Mouse (Mus musculus): ENCODE measurements around the gene Haus5. TPM values are rescaled to one million over a fixed set of nuclear protein-coding genes. Genes with fewer than 3 reads are reported as not detected.

Haus5 gene
- polyA plus RNA-seq, 1 experiment from 2014 or later = 10.8 TPM

DNA sequence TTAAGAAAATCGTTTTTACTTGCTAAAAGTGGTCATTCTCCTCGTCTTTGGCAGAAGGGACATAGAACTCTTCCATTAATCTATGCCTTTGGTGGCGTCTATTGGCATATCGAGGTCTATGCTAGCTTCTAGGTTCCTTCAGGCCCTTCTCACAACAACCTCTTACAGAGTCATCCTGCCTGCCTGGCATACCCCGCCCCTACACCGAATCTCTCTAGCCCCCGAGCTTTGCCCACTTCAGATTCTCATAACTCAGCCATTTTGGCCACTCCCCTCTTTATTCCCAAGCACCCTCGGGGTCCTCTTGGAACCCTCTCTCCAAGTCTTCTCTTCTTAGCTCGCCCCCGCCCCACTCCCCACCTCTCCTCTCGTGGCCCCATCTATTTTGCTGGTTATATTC lies 527 bp upstream of the Haus5 start:
- Histone ChIP-seq H3K27me3 (ENCODE audit: control insufficient read depth, insufficient read depth, low read length) (no peaks in the 10 kb centered on the region), H3K9ac (ENCODE audit: low read length) (peak overlapping the region; percentile 73), H3K4me1 (replicated peaks; ENCODE audit: control insufficient read depth, insufficient read depth) (peaks cover 3% of the 10 kb centered on the region; the same call in 1 of the 2 replicates), H3K27ac (replicated peaks) (no peak overlapping the region), H3K36me3 (ENCODE audit: control insufficient read depth, insufficient read depth, low read length) (no peaks in the 10 kb centered on the region), H3K4me2 (replicated peaks; ENCODE audit: low read depth) (peak overlapping the region; percentile 84), H3K4me3 (ENCODE audit: low read depth, low read length) (peak overlapping the region; percentile 59), H3K9me3 (ENCODE audit: control insufficient read depth, low read length) (no peaks in the 10 kb centered on the region)
- WGBS = 2% methylated on average over 11 of the region's 11 CpGs
- DNase-seq (ENCODE audit: low spot score) = no peak
- ATAC-seq (ENCODE audit: low FRiP score, low TSS enrichment) = peak; percentile 13; the same call in 1 of the 2 replicates
- TF ChIP-seq CTCF (IDR thresholded peaks at IDR 0.05; ENCODE audit: low read depth) = no peak
- TF ChIP-seq EP300 (optimal IDR thresholded peaks at IDR 0.05) = no peak

DNA sequence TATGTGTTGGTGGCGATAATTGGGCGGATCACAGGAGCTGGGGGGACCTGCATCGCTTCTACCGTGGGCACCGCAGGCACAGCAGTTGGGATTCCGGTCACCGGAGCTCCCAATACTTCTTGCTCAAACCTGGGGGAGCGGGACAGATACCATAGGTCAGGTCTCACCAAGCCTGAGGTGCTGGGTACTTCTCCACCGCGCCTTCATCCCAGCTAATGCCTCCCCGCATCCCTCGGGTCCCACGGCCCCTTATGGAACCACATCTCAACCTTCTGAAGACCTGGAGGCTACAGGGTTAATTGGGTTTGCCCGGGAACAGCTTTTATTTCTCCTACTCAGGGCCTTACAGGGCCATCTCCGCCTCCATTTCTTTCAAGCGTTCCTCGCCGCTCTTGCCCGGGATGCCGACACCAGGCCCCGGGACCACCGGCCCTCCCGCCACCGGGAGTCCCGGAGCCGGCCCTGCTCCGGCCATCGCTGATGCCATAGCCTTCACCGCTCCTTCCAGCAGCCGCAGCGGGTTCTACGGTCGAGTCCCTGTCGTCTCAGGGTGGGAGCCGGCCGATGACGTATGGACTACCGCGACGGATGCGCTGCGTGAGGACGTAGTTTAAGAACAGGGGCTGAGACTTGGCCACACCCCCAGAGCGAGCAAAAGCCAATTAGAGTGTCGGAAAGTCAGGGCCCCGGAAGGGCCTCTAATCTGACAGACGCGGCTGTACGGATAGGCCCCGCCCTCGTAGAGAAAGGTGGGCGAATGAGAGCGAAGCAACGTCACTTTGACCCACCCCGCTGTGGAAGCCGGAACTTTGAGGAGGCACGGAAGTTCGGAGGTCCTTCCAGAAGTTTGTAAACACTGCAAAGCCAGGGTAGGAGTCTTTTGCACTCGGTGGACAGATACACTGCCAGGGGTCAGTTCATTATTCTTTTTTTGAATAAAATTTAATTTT lies 14.9 kb downstream of the Haus5 start, which contains the start of gene Rbm42:
Gene Rbm42 (minus strand): TSS at position 727 of the 950 bp plus-strand sequence.
- Histone ChIP-seq H3K27ac (replicated peaks) (peak within 1 kb of the TSS; percentile 79), H3K27me3 (ENCODE audit: control insufficient read depth, insufficient read depth, low read length) (no peaks in the 10 kb centered on the region), H3K4me2 (replicated peaks; ENCODE audit: low read depth) (peak within 1 kb of the TSS; percentile 96), H3K9ac (ENCODE audit: low read length) (peak within 1 kb of the TSS; percentile 91), H3K36me3 (ENCODE audit: control insufficient read depth, insufficient read depth, low read length) (peaks cover 22% of the 10 kb centered on the region), H3K4me1 (replicated peaks; ENCODE audit: control insufficient read depth, insufficient read depth) (0 out of 2 replicates have a peak, but pooled peaks cover 2% of the 10 kb centered on the region), H3K4me3 (ENCODE audit: low read depth, low read length) (peak within 1 kb of the TSS; percentile 92), H3K9me3 (ENCODE audit: control insufficient read depth, low read length) (no peaks in the 10 kb centered on the region)
- under 1% methylated on average over 59 of the region's 59 CpGs for WGBS
- ATAC-seq (ENCODE audit: low FRiP score, low TSS enrichment) (peak; percentile 99), DNase-seq (ENCODE audit: low spot score) (peak; percentile 98)
- no peak for TF ChIP-seq EP300 (optimal IDR thresholded peaks at IDR 0.05)
- no peak for TF ChIP-seq CTCF (IDR thresholded peaks at IDR 0.05; ENCODE audit: low read depth)

DNA sequence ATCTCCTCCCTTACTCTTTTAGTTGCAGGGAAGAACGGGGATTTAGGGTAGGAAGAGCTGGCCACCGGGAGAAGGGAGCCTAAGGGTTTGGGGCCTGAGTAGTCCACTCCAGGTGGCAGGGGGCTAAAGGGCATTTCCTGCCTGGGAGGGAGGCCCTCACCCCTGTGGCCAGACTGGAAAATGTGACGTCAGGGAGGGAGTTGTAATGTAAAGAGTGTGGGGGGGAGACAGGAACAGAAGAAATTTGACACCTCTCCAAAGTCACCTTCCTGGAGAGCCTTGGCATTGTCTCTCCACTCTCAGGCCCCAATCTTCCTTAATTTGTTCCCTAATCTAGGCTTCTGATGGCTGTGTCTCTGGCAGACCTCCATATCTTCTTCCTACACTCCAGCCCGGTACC lies 25.7 kb downstream of the Haus5 start:
- no peak overlapping the region for H3K4me3 ChIP-seq (ENCODE audit: low read depth, low read length)
- H3K9me3 ChIP-seq (ENCODE audit: control insufficient read depth, low read length) = no peaks in the 10 kb centered on the region
- peaks cover 3% of the 10 kb centered on the region; the same call in 1 of the 2 replicates for H3K27me3 ChIP-seq (ENCODE audit: control insufficient read depth, insufficient read depth, low read length)
- no peak for DNase-seq (ENCODE audit: low spot score)
- no peaks in the 10 kb centered on the region for H3K4me1 ChIP-seq (replicated peaks; ENCODE audit: control insufficient read depth, insufficient read depth)
- no peak overlapping the region for H3K4me2 ChIP-seq (replicated peaks; ENCODE audit: low read depth)
- no peak for TF ChIP-seq CTCF (IDR thresholded peaks at IDR 0.05; ENCODE audit: low read depth)
- TF ChIP-seq EP300 (optimal IDR thresholded peaks at IDR 0.05) = no peak
- H3K36me3 ChIP-seq (ENCODE audit: control insufficient read depth, insufficient read depth, low read length) = peaks cover 23% of the 10 kb centered on the region
- no peak overlapping the region for H3K27ac ChIP-seq (replicated peaks)
- H3K9ac ChIP-seq (ENCODE audit: low read length) = no peak overlapping the region
- 19% methylated on average over 4 of the region's 4 CpGs for WGBS
- ATAC-seq (ENCODE audit: low FRiP score, low TSS enrichment) = no peak

DNA sequence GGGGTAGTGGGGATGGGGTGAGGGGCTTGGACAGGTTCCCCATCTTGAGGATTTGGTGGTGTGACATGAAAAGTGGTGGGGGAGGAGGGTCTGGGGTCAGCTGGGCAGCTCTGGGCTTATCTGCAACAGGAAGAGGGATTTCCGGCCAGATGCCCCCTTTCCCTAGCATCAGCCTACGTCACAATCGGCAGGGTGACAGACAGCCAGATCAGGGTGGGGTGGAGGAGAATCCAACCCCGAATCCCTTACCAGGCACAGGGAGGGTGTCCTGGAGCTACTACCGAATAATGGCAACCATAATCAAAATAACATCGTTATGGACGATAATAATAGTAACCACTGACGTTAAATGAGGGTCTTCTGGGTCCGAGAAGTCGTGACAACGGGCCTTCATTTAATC lies 28.4 kb downstream of the Haus5 start:
- H3K27me3 ChIP-seq (ENCODE audit: control insufficient read depth, insufficient read depth, low read length) = peaks cover 7% of the 10 kb centered on the region; the same call in 1 of the 2 replicates
- H3K27ac ChIP-seq (replicated peaks) = no peak overlapping the region
- TF ChIP-seq CTCF (IDR thresholded peaks at IDR 0.05; ENCODE audit: low read depth) (no peak), EP300 (optimal IDR thresholded peaks at IDR 0.05) (no peak)
- ATAC-seq (ENCODE audit: low FRiP score, low TSS enrichment) = no peak
- H3K4me2 ChIP-seq (replicated peaks; ENCODE audit: low read depth) = no peak overlapping the region
- H3K4me1 ChIP-seq (replicated peaks; ENCODE audit: control insufficient read depth, insufficient read depth) = no peaks in the 10 kb centered on the region
- no peak overlapping the region for H3K9ac ChIP-seq (ENCODE audit: low read length)
- H3K4me3 ChIP-seq (ENCODE audit: low read depth, low read length) = no peak overlapping the region
- H3K9me3 ChIP-seq (ENCODE audit: control insufficient read depth, low read length) = no peaks in the 10 kb centered on the region
- WGBS = 22% methylated on average over 11 of the region's 11 CpGs
- DNase-seq (ENCODE audit: low spot score) = no peak
- peaks cover 8% of the 10 kb centered on the region; the same call in 1 of the 2 replicates for H3K36me3 ChIP-seq (ENCODE audit: control insufficient read depth, insufficient read depth, low read length)

DNA sequence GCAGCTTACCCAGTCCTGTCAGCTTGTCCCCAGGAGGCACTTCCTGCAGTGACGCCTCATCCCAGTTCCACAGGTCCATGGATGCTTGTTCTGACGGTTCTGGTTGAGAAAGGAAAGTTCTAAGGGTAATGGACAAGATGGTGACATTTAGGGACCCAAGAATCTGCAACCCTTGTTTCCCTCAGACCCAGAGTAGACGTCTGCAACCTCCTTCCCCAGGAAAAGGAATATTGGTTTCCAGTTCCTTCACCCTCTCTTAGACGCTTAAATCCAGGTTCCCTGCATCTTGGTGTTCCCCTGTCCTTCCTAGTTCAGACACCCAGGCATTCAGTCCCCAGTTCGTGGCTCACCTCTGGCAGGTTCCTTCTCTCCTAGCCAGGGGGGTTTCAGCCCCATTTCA lies 29.0 kb downstream of the Haus5 start, which contains the start of gene Etv2:
Gene Etv2 (minus strand): TSS at position 101 of the 400 bp plus-strand sequence.
- Histone ChIP-seq H3K4me1 (replicated peaks; ENCODE audit: control insufficient read depth, insufficient read depth) (no peaks in the 10 kb centered on the region), H3K9me3 (ENCODE audit: control insufficient read depth, low read length) (no peaks in the 10 kb centered on the region), H3K27ac (replicated peaks) (no peak within 1 kb of the TSS), H3K4me2 (replicated peaks; ENCODE audit: low read depth) (peak within 1 kb of the TSS; percentile 14; the same call in 1 of the 2 replicates), H3K36me3 (ENCODE audit: control insufficient read depth, insufficient read depth, low read length) (0 out of 2 replicates have a peak, but pooled peaks cover 4% of the 10 kb centered on the region), H3K9ac (ENCODE audit: low read length) (no peak within 1 kb of the TSS), H3K4me3 (ENCODE audit: low read depth, low read length) (peak within 1 kb of the TSS; percentile 15; the same call in 1 of the 2 replicates), H3K27me3 (ENCODE audit: control insufficient read depth, insufficient read depth, low read length) (peaks cover 7% of the 10 kb centered on the region; the same call in 1 of the 2 replicates)
- DNase-seq (ENCODE audit: low spot score) (no peak), ATAC-seq (ENCODE audit: low FRiP score, low TSS enrichment) (no peak)
- TF ChIP-seq EP300 (optimal IDR thresholded peaks at IDR 0.05) (no peak), CTCF (IDR thresholded peaks at IDR 0.05; ENCODE audit: low read depth) (no peak)
- WGBS = 1% methylated on average over 5 of the region's 5 CpGs

Measured in stomach, postnatal 0 days (tissue).